Mouse (Mus musculus): ENCODE data around the gene Exoc2.

DNA sequence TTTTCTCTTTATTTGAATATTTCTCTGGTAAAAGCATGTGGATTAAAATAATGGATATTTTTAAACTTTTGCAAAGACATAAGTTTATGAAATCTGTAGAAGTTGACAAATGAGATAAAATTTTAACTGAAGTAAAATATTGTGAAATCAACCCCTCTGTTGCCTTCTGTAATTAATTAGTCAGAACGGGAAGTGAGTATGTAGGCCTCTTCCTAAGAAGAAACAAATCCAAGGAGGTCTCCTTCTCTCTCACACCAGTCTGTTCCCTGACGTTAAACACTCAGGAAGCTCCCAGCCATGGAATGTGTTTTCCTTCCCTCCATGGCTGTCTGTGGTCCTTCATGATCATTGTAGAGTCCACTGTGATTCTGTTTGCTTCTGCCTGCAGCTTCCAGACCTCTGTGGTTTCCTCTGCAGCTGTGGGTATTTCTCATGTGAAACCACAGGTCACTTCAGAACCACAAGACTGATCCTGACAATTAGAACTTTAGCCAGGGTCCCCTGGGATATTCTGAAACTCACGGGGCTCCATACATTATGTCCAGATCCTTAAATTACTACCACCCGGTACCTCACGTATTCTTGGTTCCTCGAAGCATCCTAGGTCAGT is 20.5 kb upstream of the Exoc2 start:
- no peak for TF ChIP-seq POLR2A (IDR thresholded peaks at IDR 0.05; ENCODE audit: insufficient read length, low read depth)
- no peak for TF ChIP-seq E2F4 (IDR thresholded peaks at IDR 0.05; ENCODE audit: insufficient read depth)
- TF ChIP-seq MYOD1 (IDR thresholded peaks at IDR 0.05; ENCODE audit: control insufficient read depth in 1 of 3, insufficient read length in 2 of 3, low read depth in 2 of 3) = peak in 2 of 3 experiments; percentile 12 to 46
- no peak for TF ChIP-seq MAX (IDR thresholded peaks at IDR 0.05; ENCODE audit: low read depth)
